Comparison of ENCODE assay signal across 9 mouse cellular contexts in the genomic region with DNA sequence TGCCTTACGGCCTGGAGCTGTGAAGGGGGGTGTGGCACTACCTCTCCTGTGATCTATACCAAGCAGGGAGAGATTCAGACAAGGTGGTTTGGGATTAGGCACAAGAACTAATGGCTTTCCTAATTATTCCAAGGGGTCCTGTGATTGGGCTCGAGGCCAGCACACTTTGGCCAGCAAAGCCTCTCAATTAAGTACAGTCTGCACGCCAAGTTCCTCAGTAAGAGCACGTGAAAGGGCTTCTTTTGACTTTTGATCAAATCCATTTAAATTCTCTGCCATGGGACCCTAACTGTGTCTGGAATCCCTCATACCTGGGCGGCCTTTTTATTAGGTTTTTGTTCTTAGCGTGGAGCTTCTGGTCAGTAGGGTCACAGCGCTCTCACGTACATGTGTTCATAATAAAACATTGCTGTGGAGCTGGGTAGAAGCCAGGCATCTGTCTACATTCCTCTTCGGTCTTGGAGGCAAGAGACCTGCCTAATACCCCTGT.
DNase-seq lines count a peak whose midpoint lies in the region; ATAC-seq lines count a peak whose summit lies in the region.
"Had no signal": no experiment of that assay in that cellular context is flagged by ENCODE, and none has a peak within 500 bp of the region (broad histone marks: within the 10 kb centered on the region; RNA-seq: fewer than 3 reads in every experiment).

No protein-coding gene starts in this region.

- no peak overlapping the region for H3K9ac ChIP-seq in forebrain, embryonic 12.5 days

- no peaks in the 10 kb centered on the region for H3K36me3 ChIP-seq in forebrain, embryonic 12.5 days (replicated peaks)

- WGBS in forebrain, embryonic 12.5 days: 42% methylated on average over 9 of the region's 9 CpGs

- no peak overlapping the region for H3K4me2 ChIP-seq in forebrain, embryonic 12.5 days

- H3K4me3 ChIP-seq in forebrain, embryonic 12.5 days (replicated peaks): no peak overlapping the region

- H3K27me3 ChIP-seq in forebrain, embryonic 12.5 days: no peaks in the 10 kb centered on the region

- H3K4me1 ChIP-seq in forebrain, embryonic 12.5 days: peaks cover 8% of the 10 kb centered on the region; the same call in 1 of the 2 replicates

- peak; percentile 39; the same call in 1 of the 2 replicates for ATAC-seq in forebrain, embryonic 12.5 days (ENCODE audit: low FRiP score)
- ATAC-seq in granulocyte monocyte progenitor cell, adult 5-6 weeks (replicated peaks; ENCODE audit: poor library complexity, severe bottlenecking): no peak

- H3K9me3 ChIP-seq in forebrain, embryonic 12.5 days: no peaks in the 10 kb centered on the region

- intact Hi-C loops in left cerebral cortex, postnatal 14 days (cut with DNase I): no loop called here
- intact Hi-C loops in left cerebral cortex, postnatal 36 days (cut with DNase I): loop anchor here (5.0 kb wide), 1 partner anchor 462 kb away; a partner anchor contains a TSS

- peak; percentile 26 to 38 for DNase-seq in left cerebral cortex, postnatal 14 days (ENCODE audit: low spot score in 2 of 2)
- no peak for DNase-seq in left cerebral cortex, postnatal 36 days (ENCODE audit: low spot score in 2 of 2)
- DNase-seq in layer of hippocampus, adult 9-11 months: peak; percentile 15
- DNase-seq in right cerebral cortex, adult 2 months (ENCODE audit: low spot score in 2 of 2): peak; percentile 16 to 44
- DNase-seq in lung, postnatal 36 days: no peak
- DNase-seq: kidney, adult 2 months; lung, adult 18-20 months had no signal

- H3K27ac ChIP-seq in forebrain, embryonic 12.5 days: no peak overlapping the region

Comparison
In these comparisons a context has a peak if more than half of its experiments do, and no peak if none do; other contexts are left out.
1. DNase-seq: peak in left cerebral cortex, postnatal 14 days (2 of 2), layer of hippocampus, adult 9-11 months (single experiment) and right cerebral cortex, adult 2 months (2 of 2); none in left cerebral cortex, postnatal 36 days (0 of 2) and lung, postnatal 36 days (single experiment).